Mouse (Mus musculus) heart, postnatal 36 days (tissue): ENCODE data around the gene 4933407L21Rik. TPM values are rescaled to one million over a fixed set of nuclear protein-coding genes. Genes with fewer than 3 reads are reported as not detected.
A peak's percentile ranks its signal among the peaks of the same experiment; 100 is the strongest.
"Not testable (repeated sequence)": the region's sequence is repeated elsewhere in the genome, so short reads cannot be mapped to it uniquely, and the experiment has no call there.

Experiments
- DNase-seq, 2 experiments: peaks; one replicate each; pipeline ENCODE4 v3.0.0; 2021 to 2022
- intact Hi-C: fragments of 180-260 bp; cut with DNase I; formaldehyde crosslinking; loops from one replicate; pipeline ENCODE4 v1.15.1; 2025
- total RNA-seq, 2 experiments: library from RNA; stranded (reverse); gene quantifications; 2 replicates each; pipeline ENCODE4 v1.2.3; 2021

4933407L21Rik gene
- total RNA-seq, 2 experiments from 2014 or later = not detected

DNA sequence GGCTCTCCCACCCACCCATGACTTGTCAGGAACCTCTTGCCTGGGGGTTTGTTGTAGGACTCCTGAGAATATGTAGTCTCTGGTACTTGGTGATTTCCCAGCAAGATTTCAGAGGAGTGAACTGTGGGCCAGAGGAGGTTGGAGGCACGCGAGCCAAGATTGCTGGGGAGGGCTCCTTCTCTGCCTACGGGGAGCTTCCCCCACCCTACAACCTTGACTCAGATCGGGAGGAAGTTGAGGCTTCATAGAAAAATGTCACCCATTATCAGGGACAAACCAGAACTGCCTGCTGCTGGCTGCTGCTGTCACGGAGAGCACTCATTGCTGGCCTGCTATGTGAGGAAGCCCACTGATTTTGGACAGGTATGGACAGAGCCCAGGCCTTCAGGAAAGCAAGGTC, 29.0 kb downstream of the 4933407L21Rik start:
- intact Hi-C loops = no loop called here

DNA sequence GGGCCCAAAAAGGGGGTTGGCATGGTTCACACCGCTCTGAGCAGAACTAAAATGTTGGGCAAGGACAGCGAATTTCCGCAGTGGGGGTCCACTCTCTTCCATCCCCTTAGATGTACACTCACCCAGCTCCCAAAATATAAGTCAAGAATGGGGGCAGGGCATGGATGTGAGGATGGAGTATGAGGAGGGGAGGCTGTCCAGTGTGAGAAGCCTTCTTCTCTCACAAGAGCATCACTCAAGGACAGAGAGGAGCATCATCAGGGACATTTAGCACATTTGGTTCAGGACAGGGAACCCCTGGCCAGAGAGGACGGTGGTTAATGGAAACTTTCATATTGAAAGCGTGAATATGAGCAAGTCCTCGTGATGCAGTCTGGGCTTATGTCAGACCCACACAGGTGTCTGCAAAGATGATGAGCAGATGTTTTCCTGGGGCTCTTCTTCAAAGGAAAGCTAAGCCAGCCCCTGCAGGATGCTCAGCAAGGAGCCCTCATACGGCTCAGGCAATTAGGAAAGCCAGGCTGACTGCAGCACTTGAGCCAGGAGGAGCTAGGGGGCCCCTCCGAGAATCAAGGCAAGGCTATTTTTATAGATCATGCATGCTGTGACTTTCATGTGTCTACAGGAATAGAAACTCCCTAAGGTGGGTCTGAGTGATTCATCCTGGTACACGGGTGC, 29.8 kb downstream of the 4933407L21Rik start:
- no peak for DNase-seq
- intact Hi-C loops = no loop called here

More for the DNA sequence above, 29.0 kb downstream of the 4933407L21Rik start:
- DNase-seq = no peak

DNA sequence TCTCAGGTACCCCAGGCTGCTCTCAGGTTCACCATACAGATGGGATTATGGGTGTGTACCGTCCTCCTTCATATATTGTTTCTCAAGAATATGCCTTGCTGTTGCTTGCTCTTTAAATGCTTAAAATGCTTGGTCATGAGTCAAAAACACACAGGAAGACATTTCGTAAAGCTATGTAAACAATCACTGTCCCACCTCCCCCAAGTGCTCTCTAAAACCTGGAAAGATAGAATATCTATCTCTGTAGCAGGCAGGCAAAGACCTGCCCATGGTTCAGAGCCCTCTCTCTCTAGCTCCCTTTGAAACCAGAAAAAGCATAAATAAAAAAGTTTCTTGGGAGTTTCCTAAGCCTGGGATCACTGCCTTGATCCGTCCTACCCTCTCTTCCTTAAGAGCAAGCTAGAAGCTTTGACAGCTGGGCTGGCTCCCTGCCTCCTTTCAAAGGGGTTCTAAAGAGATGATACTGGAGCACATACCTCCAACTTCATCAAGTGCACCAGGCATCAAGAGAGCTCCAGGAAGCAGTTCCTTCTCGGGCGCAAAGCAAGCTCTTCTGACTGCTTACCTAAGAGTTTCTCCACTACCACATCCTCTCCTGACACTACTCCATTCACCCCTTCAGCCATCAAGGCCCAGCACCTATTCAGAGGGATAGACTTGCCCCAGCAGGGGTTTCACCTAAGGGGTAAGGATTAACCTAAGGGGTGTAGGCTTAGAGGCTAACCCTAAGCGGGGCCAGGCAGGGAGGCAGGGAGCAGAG, 31.0 kb downstream of the 4933407L21Rik start:
- intact Hi-C loops = no loop called here
- DNase-seq = no peak

DNA sequence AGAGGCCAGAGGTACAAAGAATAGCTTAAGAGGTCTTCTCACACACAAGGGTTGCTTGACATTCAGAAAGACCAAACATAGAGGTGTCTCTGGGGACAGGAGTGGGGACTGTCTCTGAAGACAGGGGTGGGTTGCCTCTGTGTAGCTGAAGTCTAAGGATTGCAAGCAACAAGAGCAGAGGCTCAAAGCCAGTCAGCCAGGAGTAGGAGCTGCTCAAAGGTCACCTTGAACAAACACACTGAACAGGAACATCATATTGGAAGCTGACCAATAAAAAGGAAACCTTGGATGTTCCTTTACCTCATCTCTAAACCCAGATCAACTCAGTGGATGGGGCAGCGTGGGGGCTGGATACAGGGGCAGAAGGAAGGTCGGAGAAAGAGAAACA, 31.6 kb downstream of the 4933407L21Rik start:
- intact Hi-C loops = no loop called here
- DNase-seq = no peak

DNA sequence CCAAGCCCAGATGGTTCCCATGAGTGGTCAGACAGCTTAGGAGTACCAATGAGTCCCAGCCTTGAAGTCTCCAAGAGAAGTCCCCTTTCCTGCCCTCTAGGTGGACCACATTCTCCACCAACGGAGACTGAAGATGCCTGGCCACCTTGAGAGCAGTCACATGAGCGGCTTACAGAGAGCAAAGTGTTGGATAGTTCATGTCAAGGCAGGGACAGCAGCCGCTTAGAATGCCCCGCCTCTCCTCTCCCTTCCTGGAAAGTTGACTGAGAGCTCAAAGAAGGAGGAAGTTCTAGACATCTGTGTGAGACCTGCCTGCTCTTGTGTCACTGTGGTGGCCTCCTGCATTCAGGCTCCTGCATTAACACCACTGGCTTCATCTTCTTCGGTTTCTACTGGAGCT, 32.6 kb downstream of the 4933407L21Rik start, which contains the start of gene Gpr55:
TSS of gene Gpr55 (minus strand) at position 135 of the 400 bp plus-strand sequence.
- intact Hi-C loops = no loop called here
- no peak for DNase-seq

DNA sequence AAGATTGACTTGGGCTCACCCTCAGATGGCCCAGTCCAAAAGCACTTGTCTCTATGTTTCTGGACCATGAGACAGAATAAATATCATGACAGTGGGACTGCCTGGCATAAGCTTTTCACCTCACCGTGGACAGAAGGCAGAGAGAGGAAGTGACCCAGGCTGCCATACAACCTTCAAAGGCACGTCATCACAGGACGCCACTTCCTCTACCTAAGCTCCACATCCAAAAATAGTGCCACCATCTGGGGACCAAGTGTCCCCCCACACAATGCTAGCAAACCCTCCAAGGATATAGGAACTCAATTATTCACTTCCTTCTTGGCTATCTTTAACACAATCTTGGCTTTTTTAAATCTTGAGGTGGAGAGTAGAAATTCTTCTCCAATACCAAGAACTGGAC, 33.8 kb downstream of the 4933407L21Rik start:
- DNase-seq = no peak
- intact Hi-C loops = no loop called here

DNA sequence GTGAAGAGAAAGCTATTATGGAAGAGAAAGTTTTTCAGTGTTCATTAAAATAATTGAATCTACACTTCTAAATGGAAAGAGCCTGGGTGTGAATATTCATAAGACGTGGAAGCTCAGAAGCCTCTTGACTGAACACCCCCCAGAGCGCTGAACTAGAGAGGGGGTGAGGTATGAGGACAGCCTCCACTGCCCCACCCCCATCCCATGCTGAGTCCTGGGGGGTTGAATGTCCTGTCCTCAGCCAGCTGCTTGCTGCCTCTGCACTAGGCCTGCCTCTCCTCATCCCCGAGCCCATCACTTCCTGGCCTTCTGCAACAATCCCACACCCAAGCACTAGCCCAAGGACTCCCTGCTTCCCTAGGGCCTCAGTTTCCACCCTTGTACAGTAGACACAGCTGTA, 37.6 kb downstream of the 4933407L21Rik start:
- no peak for DNase-seq
- intact Hi-C loops = no loop called here

DNA sequence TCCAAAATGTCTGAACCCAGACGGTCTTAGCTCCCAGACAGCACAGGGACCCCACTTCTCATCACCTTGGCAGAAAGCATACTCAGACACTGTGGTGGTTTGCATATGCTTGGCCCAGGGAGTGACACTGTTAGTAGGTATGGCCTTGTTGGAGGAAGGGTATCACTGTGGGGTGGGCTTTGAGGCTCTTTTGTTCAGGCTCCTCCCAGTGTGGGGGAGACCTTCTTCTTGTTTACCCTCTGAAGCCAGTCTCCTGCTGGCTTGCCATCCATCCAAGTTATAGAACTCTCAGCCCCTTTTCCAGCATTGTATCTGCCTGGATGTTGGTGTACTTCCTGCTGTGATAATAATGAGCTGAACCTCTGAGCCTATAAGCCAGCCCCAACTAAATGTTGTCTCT, 40.8 kb downstream of the 4933407L21Rik start:
- DNase-seq = no peak
- intact Hi-C loops = no loop called here

DNA sequence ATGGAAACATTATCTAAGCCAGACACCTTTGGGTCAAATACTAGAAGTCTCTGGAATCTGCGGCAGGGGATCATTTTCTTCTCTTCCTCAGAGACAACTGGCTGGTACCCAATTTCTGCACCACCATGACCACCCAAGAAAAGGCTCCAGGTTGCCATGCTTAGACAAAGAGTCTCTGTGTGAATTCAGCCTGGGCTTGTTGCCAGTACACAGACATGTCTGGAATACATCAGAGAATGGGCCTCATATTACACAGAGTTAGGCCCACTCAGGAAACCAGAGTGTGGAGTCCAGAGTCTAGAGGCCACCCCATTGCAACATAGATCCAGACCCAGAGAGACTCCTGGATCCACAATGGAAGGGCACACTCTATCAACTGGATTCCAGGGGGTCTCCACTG, 41.2 kb downstream of the 4933407L21Rik start:
- no peak for DNase-seq
- intact Hi-C loops = no loop called here

DNA sequence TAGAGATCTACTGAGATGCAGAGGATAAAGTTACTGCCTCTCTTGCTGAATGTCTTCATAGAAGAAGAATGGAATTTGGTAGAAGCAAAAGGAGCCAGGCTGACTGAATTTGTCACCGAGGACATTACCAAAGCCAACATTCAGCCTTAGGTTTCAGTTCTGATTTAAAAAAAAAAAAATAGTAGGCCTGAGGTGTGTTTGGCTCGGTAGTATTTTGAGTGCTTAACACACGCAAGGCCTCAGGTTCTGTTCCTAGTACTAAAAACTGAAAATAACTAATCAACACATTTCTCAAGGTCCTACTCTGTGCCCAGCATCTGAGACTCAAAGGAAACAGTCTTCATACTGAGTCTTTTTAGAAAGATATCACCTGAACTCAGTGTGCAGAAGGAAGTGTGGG, 42.8 kb downstream of the 4933407L21Rik start:
- intact Hi-C loops = no loop called here
- no peak for DNase-seq

DNA sequence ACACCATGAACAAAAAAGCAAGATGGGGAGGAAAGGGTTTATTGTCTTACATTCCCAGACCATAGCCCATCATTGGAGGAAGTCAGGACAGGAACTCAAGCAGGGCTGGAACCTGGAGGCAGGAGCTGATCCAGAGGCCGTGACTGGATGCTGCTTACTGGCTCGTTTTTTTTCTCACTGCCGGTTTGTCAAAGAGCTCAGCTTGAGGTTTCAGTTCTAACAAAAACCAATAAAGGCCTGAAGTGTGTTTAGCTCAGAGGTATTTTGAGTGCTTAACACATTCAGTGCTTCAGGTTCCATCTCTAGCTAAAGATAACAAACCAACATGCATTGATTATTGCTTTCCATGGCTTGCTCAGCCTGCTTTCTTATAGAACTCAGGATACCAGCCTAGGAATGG, 44.1 kb downstream of the 4933407L21Rik start:
- no peak for DNase-seq

DNA sequence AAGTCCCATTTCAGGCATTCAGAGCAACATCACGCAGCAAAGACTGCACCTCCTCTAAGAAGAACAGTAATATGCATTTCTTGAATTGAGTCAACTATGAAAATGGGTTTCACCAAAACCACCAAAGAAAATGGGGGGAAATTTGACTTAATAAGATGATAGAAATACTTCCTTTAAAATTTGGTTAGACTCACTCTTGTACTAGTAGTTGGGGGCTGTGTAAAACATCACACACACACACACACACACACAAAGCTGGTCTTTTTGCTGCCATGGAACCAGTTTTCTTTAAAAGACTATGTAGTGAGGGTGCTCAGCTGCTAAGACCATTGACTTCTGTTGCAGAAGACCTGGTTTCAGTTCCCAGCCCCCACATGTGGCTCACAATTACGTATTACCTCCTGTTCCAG, 45.2 kb downstream of the 4933407L21Rik start:
- no peak for DNase-seq
- intact Hi-C loops = no loop called here

More for the DNA sequence above, 44.1 kb downstream of the 4933407L21Rik start:
- intact Hi-C loops = no loop called here

DNA sequence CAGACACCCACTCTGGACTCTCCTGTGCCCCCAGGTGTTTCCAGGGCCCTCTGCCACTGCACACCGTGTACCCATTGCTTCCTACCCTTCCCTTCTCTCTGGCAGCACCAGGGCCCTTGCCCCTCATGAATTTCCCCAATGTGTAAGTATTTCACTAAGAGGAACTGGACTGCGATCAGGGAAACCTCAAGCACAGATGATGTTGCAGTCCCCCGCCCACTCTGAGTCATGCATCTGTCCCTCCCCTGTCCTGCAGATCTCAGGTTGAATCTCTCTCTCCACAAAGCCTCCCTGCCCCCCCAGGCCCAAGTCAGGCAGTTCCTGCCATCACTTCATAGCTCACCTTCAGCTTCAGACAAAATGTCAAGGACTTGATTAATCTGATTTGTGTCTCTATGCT, 49.4 kb downstream of the 4933407L21Rik start:
- no peak for DNase-seq
- intact Hi-C loops = no loop called here

DNA sequence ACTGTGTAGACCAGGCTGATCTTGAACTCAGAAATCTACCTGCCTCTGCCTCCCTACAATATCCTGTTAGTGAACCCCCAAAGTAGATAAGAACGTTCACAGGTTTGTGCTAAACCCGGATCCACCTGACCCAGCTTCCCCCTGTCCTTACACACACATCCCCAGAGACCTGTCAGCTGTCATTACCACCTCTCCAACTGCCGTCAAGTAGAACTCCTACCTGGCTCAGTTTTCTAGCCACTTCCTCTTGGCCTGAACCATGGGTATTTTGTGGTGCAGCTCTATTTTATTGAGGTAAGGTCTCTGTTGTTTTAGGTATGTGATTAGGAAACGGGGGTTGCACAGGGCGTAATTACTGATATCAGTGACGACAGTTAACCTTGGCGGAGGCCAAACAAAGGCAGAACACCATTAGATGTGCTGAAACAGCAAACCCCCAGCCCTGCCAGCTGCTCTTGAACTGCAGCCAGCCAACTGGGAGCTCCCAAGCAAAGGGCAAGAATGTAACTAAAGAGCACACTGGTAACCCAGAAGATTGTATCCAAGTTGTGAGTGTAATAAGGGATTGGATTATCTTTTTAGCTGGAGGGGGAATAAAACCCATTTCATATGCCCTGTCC, 53.6 kb downstream of the 4933407L21Rik start:
- DNase-seq = peak; percentile 7 to 17
- intact Hi-C loops = no loop called here

DNA sequence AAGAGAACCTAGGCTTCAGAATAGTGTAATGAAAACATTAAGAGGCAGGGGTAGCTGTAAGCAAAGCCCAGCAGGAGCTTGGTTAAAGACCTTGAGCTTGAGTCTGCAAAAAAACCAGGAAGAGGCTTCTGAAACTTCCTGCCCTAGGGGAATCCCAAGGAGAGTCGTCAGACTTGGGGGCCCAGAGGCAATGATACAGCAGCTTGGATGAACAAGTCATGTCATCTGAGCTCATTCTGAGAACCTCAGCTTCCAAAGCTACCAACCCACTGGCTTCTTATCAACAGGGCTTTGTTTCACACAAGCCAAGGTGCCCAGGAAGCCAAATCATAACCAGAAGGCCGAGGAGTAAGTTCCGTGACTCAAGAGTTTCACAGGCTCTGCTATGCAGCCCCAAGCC, 57.5 kb downstream of the 4933407L21Rik start:
- intact Hi-C loops = no loop called here
- DNase-seq = no peak

DNA sequence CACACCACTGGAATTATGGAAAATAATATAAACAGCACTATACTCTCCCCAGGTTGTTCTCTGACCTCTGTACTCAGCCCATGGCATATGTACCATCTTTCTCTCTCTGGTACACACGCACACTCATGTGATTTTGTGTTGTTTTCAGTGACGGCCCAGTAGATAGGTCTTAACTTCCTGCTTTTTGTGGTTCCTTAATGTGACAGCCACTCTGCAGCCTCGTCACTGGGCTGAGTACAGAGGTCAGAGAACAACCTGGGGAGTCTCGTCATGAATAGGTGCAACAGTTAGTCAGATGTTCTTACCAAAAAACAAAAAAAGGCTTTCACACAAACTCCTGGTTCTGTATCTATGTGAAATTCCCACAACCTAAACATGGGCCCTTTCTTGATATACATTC, 60.1 kb downstream of the 4933407L21Rik start:
- intact Hi-C loops = no loop called here
- no peak for DNase-seq

DNA sequence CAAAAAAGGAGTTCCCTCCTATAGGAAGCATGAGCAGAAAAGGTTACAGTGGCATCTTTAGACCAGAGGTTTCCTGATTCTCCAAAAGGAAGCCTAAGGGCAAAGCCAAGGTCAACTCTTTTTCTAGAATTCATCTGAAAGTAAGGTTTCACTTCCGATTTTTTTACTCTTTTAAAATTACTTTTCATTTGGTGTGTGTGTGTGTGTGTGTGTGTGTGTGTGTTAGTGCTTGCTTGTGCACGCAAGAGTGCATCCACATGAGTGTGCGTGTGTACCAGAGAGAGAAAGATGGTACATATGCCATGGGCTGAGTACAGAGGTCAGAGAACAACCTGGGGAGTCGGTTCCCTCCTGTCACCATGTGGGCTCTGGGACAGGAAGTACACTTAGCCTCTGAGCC, 60.6 kb downstream of the 4933407L21Rik start:
- intact Hi-C loops, DNase-seq: not testable (repeated sequence)

Other genes starting within 250 kb of the 4933407L21Rik start
- gene A630001G21Rik, start 149.8 kb upstream of the 4933407L21Rik start, total RNA-seq = under 1 TPM; 0.24 to 0.36 TPM
- 100 to 1,000 TPM; 110 to 111 TPM for gene Cab39, start 135.0 kb upstream of the 4933407L21Rik start, total RNA-seq
- 10 to 100 TPM; 61.5 to 66.5 TPM for gene Itm2c, start 34.2 kb upstream of the 4933407L21Rik start, total RNA-seq
- not detected for gene Gpr55, start 32.5 kb downstream of the 4933407L21Rik start, total RNA-seq
- not detected for gene Spata3, start 88.3 kb downstream of the 4933407L21Rik start, total RNA-seq
- not detected for gene 2810459M11Rik, start 117.4 kb downstream of the 4933407L21Rik start, total RNA-seq
- 100 to 1,000 TPM; 104 to 110 TPM for gene Psmd1, start 135.9 kb downstream of the 4933407L21Rik start, total RNA-seq
- under 1 TPM; 0.19 TPM for gene Htr2b, start 183.5 kb downstream of the 4933407L21Rik start, total RNA-seq
- gene Gm21972, start 205.2 kb downstream of the 4933407L21Rik start, total RNA-seq = 1 to 10 TPM; 1.0 to 2.2 TPM
- 1 to 10 TPM; 3.5 to 3.7 TPM for gene Armc9, start 226.3 kb downstream of the 4933407L21Rik start, total RNA-seq